In the genomic region with DNA sequence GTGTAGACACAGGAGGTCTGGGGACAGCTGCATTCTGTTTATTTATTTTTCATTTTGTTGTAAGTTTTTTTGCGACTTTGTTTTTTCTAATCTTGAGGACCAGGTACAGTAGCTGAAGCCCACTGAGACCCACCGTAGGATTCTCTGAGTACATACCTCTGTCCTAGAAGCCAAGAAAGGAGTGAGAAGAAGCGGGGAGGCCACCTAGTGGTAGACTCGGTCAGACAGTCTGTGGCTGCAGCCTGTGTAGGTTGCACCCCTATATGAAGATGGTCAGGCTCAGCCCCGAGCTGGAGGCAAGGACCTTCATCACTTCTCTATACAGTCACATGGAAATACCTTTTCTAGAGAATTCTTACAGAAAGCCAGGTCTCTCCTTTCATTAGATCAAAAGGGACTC, we compare ENCODE assay signal across 10 mouse cellular contexts.
DNase-seq lines count a peak whose midpoint lies in the region; ATAC-seq and TF ChIP-seq lines count a peak whose summit lies in the region.
"Had no signal": no experiment of that assay in that cellular context is flagged by ENCODE, and none has a peak within 500 bp of the region (broad histone marks: within the 10 kb centered on the region; RNA-seq: fewer than 3 reads in every experiment).

No protein-coding gene starts in this region.

- H3K9me3 ChIP-seq in midbrain, embryonic 14.5 days (ENCODE audit: control insufficient read depth, low read length) = no peaks in the 10 kb centered on the region
- H3K9me3 ChIP-seq in midbrain, embryonic 16.5 days (replicated peaks; ENCODE audit: control insufficient read depth, low read length, poor library complexity, severe bottlenecking) = no peaks in the 10 kb centered on the region
- H3K9me3 ChIP-seq: hindbrain, embryonic 15.5 days had no signal

- H3K79me2 ChIP-seq in heart, adult 2 months (replicated peaks; ENCODE audit: control insufficient read depth, insufficient read depth, low read length) = no peaks in the 10 kb centered on the region

- H3K4me1 ChIP-seq in heart, adult 2 months (ENCODE audit: control insufficient read depth, insufficient read depth, low read length) = no peaks in the 10 kb centered on the region
- no peaks in the 10 kb centered on the region for H3K4me1 ChIP-seq in midbrain, embryonic 14.5 days (ENCODE audit: control insufficient read depth, insufficient read depth, low read length)
- H3K4me1 ChIP-seq in midbrain, embryonic 16.5 days (ENCODE audit: control insufficient read depth, insufficient read depth, low read length) = no peaks in the 10 kb centered on the region
- H3K4me1 ChIP-seq: hindbrain, embryonic 15.5 days had no signal

- WGBS in heart, adult 2 months = 73% methylated on average over 5 of the region's 5 CpGs
- 58% methylated on average over 5 of the region's 5 CpGs for WGBS in midbrain, embryonic 14.5 days
- 56% methylated on average over 5 of the region's 5 CpGs for WGBS in midbrain, embryonic 16.5 days

- H3K4me2 ChIP-seq in midbrain, embryonic 14.5 days (ENCODE audit: low read length) = no peak overlapping the region
- no peak overlapping the region for H3K4me2 ChIP-seq in midbrain, embryonic 16.5 days (ENCODE audit: low read length)
- H3K4me2 ChIP-seq: hindbrain, embryonic 15.5 days had no signal

- TF ChIP-seq CTCF in heart, adult 2 months (IDR thresholded peaks at IDR 0.05) = peak; percentile 65

- intact Hi-C loops in heart, adult 2 months (cut with DNase I) = no loop called here

- H3K9ac ChIP-seq in heart, adult 2 months (ENCODE audit: low read depth, low read length) = no peak overlapping the region
- H3K9ac ChIP-seq in midbrain, embryonic 14.5 days (replicated peaks; ENCODE audit: low read length) = no peak overlapping the region
- H3K9ac ChIP-seq in midbrain, embryonic 16.5 days (ENCODE audit: low read depth, low read length) = no peak overlapping the region
- H3K9ac ChIP-seq: hindbrain, embryonic 15.5 days had no signal

- H3K27ac ChIP-seq in heart, adult 2 months = no peak overlapping the region
- H3K27ac ChIP-seq in midbrain, embryonic 14.5 days (replicated peaks; ENCODE audit: low read depth, low read length) = no peak overlapping the region
- H3K27ac ChIP-seq in midbrain, embryonic 16.5 days (ENCODE audit: low read length) = no peak overlapping the region
- H3K27ac ChIP-seq: hindbrain, embryonic 15.5 days had no signal

- no peak for TF ChIP-seq EP300 in heart, adult 2 months (IDR thresholded peaks at IDR 0.05; ENCODE audit: insufficient read depth, low read depth, low read length)

- no peak for TF ChIP-seq POLR2A in heart, adult 2 months (IDR thresholded peaks at IDR 0.05; ENCODE audit: insufficient read depth, low read depth, low read length)

- no peaks in the 10 kb centered on the region for H3K27me3 ChIP-seq in heart, adult 2 months (ENCODE audit: control insufficient read depth, insufficient read depth, low read length)
- H3K27me3 ChIP-seq in midbrain, embryonic 14.5 days (ENCODE audit: control insufficient read depth, insufficient read depth, low read length) = no peaks in the 10 kb centered on the region
- H3K27me3 ChIP-seq in midbrain, embryonic 16.5 days (ENCODE audit: control insufficient read depth, insufficient read depth, low read depth, low read length) = no peaks in the 10 kb centered on the region
- no peaks in the 10 kb centered on the region for H3K27me3 ChIP-seq in splenic B cell, adult 2 months (ENCODE audit: control insufficient read depth, insufficient read depth, low read length, poor library complexity, severe bottlenecking)
- H3K27me3 ChIP-seq: hindbrain, embryonic 15.5 days had no signal

- H3K36me3 ChIP-seq in heart, adult 2 months (ENCODE audit: control insufficient read depth, insufficient read depth, low read length) = no peaks in the 10 kb centered on the region
- H3K36me3 ChIP-seq in midbrain, embryonic 14.5 days (ENCODE audit: control insufficient read depth, insufficient read depth, low read length) = peaks cover 59% of the 10 kb centered on the region
- peaks cover 36% of the 10 kb centered on the region for H3K36me3 ChIP-seq in midbrain, embryonic 16.5 days (ENCODE audit: control insufficient read depth, insufficient read depth, low read length)
- H3K36me3 ChIP-seq in splenic B cell, adult 2 months (ENCODE audit: control insufficient read depth, insufficient read depth, low read length, poor library complexity, severe bottlenecking) = peaks cover 10% of the 10 kb centered on the region

- ATAC-seq in midbrain, embryonic 14.5 days (ENCODE audit: low FRiP score, low TSS enrichment) = no peak
- no peak for ATAC-seq in midbrain, embryonic 16.5 days

- no peak for DNase-seq in heart, adult 2 months
- DNase-seq in heart, adult 11 months = no peak
- peak; percentile 57 for DNase-seq in midbrain, embryonic 14.5 days
- peak; percentile 24 for DNase-seq in embryo, embryonic 9.5 days (ENCODE audit: extremely low spot score)
- peak; percentile 30 for DNase-seq in splenic B cell, adult 2 months (ENCODE audit: low read depth, low spot score)
- no peak for DNase-seq in gastrocnemius, postnatal 4 days (ENCODE audit: low spot score in 2 of 2)
- DNase-seq in right cerebral cortex, postnatal 36 days (ENCODE audit: low spot score in 2 of 2) = no peak

- no peak overlapping the region for H3K4me3 ChIP-seq in heart, adult 2 months
- no peak overlapping the region for H3K4me3 ChIP-seq in midbrain, embryonic 14.5 days (replicated peaks; ENCODE audit: low read depth, low read length)
- H3K4me3 ChIP-seq in midbrain, embryonic 16.5 days (ENCODE audit: low read depth, low read length) = no peak overlapping the region
- H3K4me3 ChIP-seq: hindbrain, embryonic 15.5 days; myocyte had no signal

Comparison
In these comparisons a context has a peak if more than half of its experiments do, and no peak if none do; other contexts are left out.
1. DNase-seq: peak in midbrain, embryonic 14.5 days (single experiment), embryo, embryonic 9.5 days (single experiment) and splenic B cell, adult 2 months (single experiment); none in heart, adult 2 months (0 of 2), heart, adult 11 months (single experiment), gastrocnemius, postnatal 4 days (0 of 2) and right cerebral cortex, postnatal 36 days (0 of 2).